Mouse (Mus musculus): ENCODE measurements around the gene Kcnb1. TPM values are rescaled to one million over a fixed set of nuclear protein-coding genes. Genes with fewer than 3 reads are reported as not detected.

Kcnb1 gene
- polyA plus RNA-seq (2016; fragmentation: Nextera tagmentation; extraction: Ambion mirVana) = 1.2 and 1.3 TPM in 2 replicates

DNA sequence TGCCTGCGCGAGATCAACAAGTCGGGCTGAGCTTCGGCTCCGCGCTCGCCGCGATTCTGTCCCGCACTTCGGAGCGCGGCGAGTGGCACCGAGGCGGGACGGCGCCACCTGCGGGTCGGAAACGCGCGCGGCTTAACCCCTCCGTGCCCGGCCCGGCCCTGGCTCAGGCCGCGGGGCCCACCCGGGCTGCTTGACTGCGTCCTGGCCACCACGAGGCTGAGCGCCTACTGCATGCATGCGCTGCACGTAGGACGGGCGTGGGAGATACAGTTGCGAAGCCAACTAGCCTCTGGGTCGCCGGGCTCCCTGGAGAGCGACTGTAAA is at the start of gene Kcnb1:
Gene Kcnb1, minus strand, starts transcription at position 80 of the 324 bp plus-strand sequence.
- peaks cover 22% of the 10 kb centered on the region for H3K4me1 ChIP-seq
- H3K27me3 ChIP-seq (replicated peaks) = peaks cover 41% of the 10 kb centered on the region
- peak within 1 kb of the TSS; percentile 53 for H3K9ac ChIP-seq
- H3K4me3 ChIP-seq = peak within 1 kb of the TSS; percentile 53
- under 1% methylated on average over 40 of the region's 41 CpGs for WGBS
- H3K36me3 ChIP-seq = no peaks in the 10 kb centered on the region
- no peaks in the 10 kb centered on the region for H3K9me3 ChIP-seq
- no peak within 1 kb of the TSS for H3K27ac ChIP-seq
- ATAC-seq (ENCODE audit: low FRiP score, low read depth) = peak; percentile 66
- H3K4me2 ChIP-seq (replicated peaks) = peak within 1 kb of the TSS; percentile 82

DNA sequence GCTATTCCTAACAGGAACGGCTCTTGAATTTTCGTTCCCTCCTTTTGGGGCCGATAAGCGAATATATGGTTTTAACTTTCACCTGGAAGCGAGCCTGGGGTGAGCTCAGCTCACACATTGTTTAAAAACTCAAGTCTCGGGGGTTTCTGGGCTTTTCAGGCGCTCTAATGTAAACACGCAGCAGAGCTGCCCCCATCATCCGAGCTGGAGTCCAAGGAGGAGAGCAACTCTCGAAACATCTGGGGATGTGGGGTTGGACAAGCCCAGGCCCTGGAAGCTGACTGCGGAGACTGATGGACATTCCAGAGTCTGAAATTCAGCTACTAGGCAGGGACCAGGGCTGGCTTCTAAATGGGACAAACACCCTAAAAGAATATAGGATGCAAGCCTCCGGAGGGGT is 49.3 kb upstream of the Kcnb1 start:
- Histone ChIP-seq H3K9ac (no peak overlapping the region), H3K27ac (no peak overlapping the region), H3K9me3 (no peaks in the 10 kb centered on the region), H3K4me1 (peaks cover 11% of the 10 kb centered on the region), H3K4me2 (replicated peaks) (peak overlapping the region; percentile 90), H3K27me3 (replicated peaks) (peaks cover 16% of the 10 kb centered on the region; the same call in 1 of the 2 replicates), H3K4me3 (no peak overlapping the region), H3K36me3 (no peaks in the 10 kb centered on the region)
- 26% methylated on average over 12 of the region's 12 CpGs for WGBS
- ATAC-seq (ENCODE audit: low FRiP score, low read depth) = no peak

- no peak overlapping the region for H3K9ac ChIP-seq
- ATAC-seq (ENCODE audit: low FRiP score, low read depth) = no peak
- WGBS = 83% methylated on average over 9 of the region's 9 CpGs
Measured at GRCm38 (mm10) chr2:167237224-167237623, 47.3 kb upstream of the Kcnb1 start.

GRCm38 (mm10) chr2:167236174-167236573 is 46.2 kb upstream of the Kcnb1 start:
- no peaks in the 10 kb centered on the region for H3K9me3 ChIP-seq
- no peak overlapping the region for H3K4me2 ChIP-seq (replicated peaks)
- no peaks in the 10 kb centered on the region for H3K36me3 ChIP-seq
- H3K4me3 ChIP-seq = no peak overlapping the region
- WGBS = 94% methylated on average over 4 of the region's 4 CpGs
- H3K27ac ChIP-seq = no peak overlapping the region
- H3K9ac ChIP-seq = no peak overlapping the region
- no peak for ATAC-seq (ENCODE audit: low FRiP score, low read depth)
- H3K27me3 ChIP-seq (replicated peaks) = peaks cover 16% of the 10 kb centered on the region; the same call in 1 of the 2 replicates
- H3K4me1 ChIP-seq = peaks cover 11% of the 10 kb centered on the region

More at GRCm38 (mm10) chr2:167237224-167237623, 47.3 kb upstream of the Kcnb1 start:
- no peaks in the 10 kb centered on the region for H3K36me3 ChIP-seq
- no peak overlapping the region for H3K4me2 ChIP-seq (replicated peaks)
- H3K9me3 ChIP-seq = no peaks in the 10 kb centered on the region
- peaks cover 11% of the 10 kb centered on the region for H3K4me1 ChIP-seq
- H3K27ac ChIP-seq = no peak overlapping the region
- peaks cover 16% of the 10 kb centered on the region; the same call in 1 of the 2 replicates for H3K27me3 ChIP-seq (replicated peaks)
- H3K4me3 ChIP-seq = no peak overlapping the region

DNA sequence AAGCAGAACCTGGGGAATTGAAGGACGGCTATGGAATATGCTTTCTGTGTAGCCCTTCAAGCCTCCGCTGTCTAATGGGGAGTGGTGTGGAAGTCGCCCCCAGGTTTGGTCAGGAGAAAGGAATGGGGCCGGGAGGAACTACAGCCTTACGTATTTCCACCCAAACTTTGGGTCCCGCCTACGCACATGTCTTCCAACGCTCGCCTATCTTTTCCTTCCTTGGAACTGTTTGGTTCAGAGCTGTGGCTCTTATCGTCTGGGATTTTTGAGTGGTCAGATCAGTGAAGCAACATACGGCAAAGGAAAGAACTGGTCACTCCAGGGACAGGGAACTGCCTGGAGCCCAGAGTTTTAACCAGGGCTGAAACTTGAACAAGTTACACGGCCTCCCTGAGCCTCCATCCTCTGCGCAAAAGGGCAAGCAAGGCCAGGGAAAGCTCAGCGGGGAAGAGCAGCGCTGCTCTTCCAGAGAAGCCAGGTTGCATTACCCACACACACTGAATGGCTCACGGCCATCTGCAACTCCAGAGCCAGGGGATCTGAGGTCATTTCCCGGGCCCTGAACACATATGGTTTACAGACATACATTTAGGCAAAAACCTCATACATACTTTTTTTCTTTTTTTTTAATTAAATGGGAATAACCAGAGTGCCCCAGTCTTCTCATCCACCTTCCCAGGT is 45.5 kb upstream of the Kcnb1 start:
- Histone ChIP-seq H3K27me3 (replicated peaks) (peaks cover 10% of the 10 kb centered on the region; the same call in 1 of the 2 replicates), H3K9ac (no peak overlapping the region), H3K36me3 (no peaks in the 10 kb centered on the region), H3K4me3 (no peak overlapping the region), H3K4me1 (peaks cover 8% of the 10 kb centered on the region), H3K4me2 (replicated peaks) (no peak overlapping the region), H3K27ac (no peak overlapping the region), H3K9me3 (no peaks in the 10 kb centered on the region)
- ATAC-seq (ENCODE audit: low FRiP score, low read depth) = no peak
- WGBS = 74% methylated on average over 17 of the region's 17 CpGs

GRCm38 (mm10) chr2:167233771-167234170 is 43.8 kb upstream of the Kcnb1 start:
- no peak overlapping the region for H3K9ac ChIP-seq
- no peak for ATAC-seq (ENCODE audit: low FRiP score, low read depth)
- no peaks in the 10 kb centered on the region for H3K36me3 ChIP-seq
- no peaks in the 10 kb centered on the region for H3K9me3 ChIP-seq
- H3K27ac ChIP-seq = no peak overlapping the region
- WGBS = 52% methylated on average over 14 of the region's 14 CpGs
- no peak overlapping the region for H3K4me2 ChIP-seq (replicated peaks)
- no peaks in the 10 kb centered on the region for H3K27me3 ChIP-seq (replicated peaks)
- H3K4me1 ChIP-seq = no peaks in the 10 kb centered on the region; the same call in 1 of the 2 replicates
- no peak overlapping the region for H3K4me3 ChIP-seq

GRCm38 (mm10) chr2:167233009-167233335 is 43.0 kb upstream of the Kcnb1 start:
- Histone ChIP-seq H3K9ac (no peak overlapping the region), H3K4me2 (replicated peaks) (no peak overlapping the region), H3K27ac (no peak overlapping the region), H3K4me3 (no peak overlapping the region), H3K4me1 (no peaks in the 10 kb centered on the region; the same call in 1 of the 2 replicates), H3K9me3 (no peaks in the 10 kb centered on the region), H3K27me3 (replicated peaks) (no peaks in the 10 kb centered on the region), H3K36me3 (no peaks in the 10 kb centered on the region)
- no peak for ATAC-seq (ENCODE audit: low FRiP score, low read depth)
- 70% methylated on average over 5 of the region's 5 CpGs for WGBS

DNA sequence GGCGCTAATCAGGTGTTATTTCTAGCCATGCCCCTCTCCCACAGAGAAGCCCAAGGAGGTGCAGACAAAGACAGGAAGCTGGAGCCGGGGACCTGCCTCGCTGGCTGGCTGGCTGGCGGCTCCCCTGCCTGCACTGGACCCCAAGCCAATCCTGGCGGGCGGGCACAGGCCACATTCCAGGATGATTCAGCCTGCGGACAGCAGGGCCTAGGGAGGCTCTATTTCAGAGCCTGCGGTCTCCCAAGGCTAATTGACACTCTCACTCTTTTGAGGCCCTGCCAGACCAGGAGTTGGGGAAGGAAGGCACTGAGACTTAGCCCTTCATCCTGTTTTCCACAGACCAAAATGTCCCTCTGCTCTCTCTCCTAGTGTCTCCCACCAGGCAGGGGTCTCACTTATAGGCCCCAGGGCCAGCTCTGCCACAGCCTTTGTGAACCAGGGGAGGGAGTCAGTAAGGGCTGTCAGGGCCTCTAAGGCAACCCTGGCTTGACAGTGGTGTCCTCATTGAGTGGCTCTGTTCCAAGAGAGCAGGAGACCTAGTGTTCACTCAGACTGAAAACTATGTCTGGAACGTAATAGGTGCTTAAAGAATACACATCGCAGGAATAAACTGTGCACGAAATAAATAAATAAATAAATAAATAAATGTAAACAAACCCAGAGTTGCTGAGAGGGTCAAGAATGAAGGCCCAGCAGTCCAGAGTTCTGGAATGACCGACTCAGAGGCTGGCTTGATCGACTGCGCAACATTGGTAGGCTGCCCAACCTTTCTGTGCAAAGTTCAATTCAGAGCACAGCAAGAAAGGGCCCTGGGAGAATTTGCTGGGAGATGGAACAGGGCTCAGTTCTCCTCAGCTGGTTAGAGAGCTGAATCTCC is 42.4 kb upstream of the Kcnb1 start:
- no peaks in the 10 kb centered on the region for H3K9me3 ChIP-seq
- no peaks in the 10 kb centered on the region for H3K36me3 ChIP-seq
- H3K9ac ChIP-seq = no peak overlapping the region
- H3K4me2 ChIP-seq (replicated peaks) = no peak overlapping the region
- H3K4me1 ChIP-seq = no peaks in the 10 kb centered on the region; the same call in 1 of the 2 replicates
- H3K27ac ChIP-seq = no peak overlapping the region
- WGBS = 54% methylated on average over 14 of the region's 14 CpGs
- no peak overlapping the region for H3K4me3 ChIP-seq
- no peaks in the 10 kb centered on the region for H3K27me3 ChIP-seq (replicated peaks)
- ATAC-seq (ENCODE audit: low FRiP score, low read depth) = no peak

- Histone ChIP-seq H3K36me3 (no peaks in the 10 kb centered on the region), H3K9me3 (no peaks in the 10 kb centered on the region), H3K9ac (no peak overlapping the region), H3K4me1 (no peaks in the 10 kb centered on the region; the same call in 1 of the 2 replicates), H3K27ac (no peak overlapping the region), H3K27me3 (replicated peaks) (no peaks in the 10 kb centered on the region), H3K4me2 (replicated peaks) (peak overlapping the region; percentile 45), H3K4me3 (0 out of 2 replicates have a peak overlapping the region, but pooled peaks have one; percentile 5)
- 12% methylated on average over 15 of the region's 15 CpGs for WGBS
- ATAC-seq (ENCODE audit: low FRiP score, low read depth) = no peak
Measured at GRCm38 (mm10) chr2:167230554-167230953, 40.6 kb upstream of the Kcnb1 start.

GRCm38 (mm10) chr2:167224937-167225336 is 35.0 kb upstream of the Kcnb1 start:
- Histone ChIP-seq H3K4me3 (no peak overlapping the region), H3K27ac (no peak overlapping the region), H3K9me3 (no peaks in the 10 kb centered on the region), H3K9ac (no peak overlapping the region), H3K27me3 (replicated peaks) (no peaks in the 10 kb centered on the region), H3K36me3 (no peaks in the 10 kb centered on the region), H3K4me1 (no peaks in the 10 kb centered on the region), H3K4me2 (replicated peaks) (no peak overlapping the region)
- no peak for ATAC-seq (ENCODE audit: low FRiP score, low read depth)
- 74% methylated on average over 7 of the region's 7 CpGs for WGBS

DNA sequence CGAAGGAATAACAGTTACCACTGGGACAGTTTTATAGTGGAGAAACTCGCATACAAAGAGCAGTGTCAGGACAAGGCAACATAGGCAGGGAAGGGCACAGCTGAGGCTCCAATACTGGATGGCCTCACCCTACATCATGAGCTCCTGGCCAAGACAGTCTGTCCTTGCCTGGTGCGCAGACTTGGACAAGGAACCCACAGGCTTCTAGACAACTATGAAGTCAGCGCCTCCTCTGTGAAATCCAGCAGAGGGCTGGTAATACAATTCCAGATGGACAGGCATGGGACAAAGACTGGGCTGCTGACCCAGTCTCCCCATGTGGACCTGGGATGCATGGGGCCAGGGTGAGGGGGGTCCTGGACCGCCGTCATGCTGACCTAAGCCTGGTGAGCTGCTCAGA is 34.2 kb upstream of the Kcnb1 start:
- Histone ChIP-seq H3K9me3 (no peaks in the 10 kb centered on the region), H3K4me3 (no peak overlapping the region), H3K27ac (no peak overlapping the region), H3K27me3 (replicated peaks) (no peaks in the 10 kb centered on the region), H3K9ac (no peak overlapping the region), H3K4me2 (replicated peaks) (no peak overlapping the region), H3K36me3 (no peaks in the 10 kb centered on the region), H3K4me1 (no peaks in the 10 kb centered on the region)
- no peak for ATAC-seq (ENCODE audit: low FRiP score, low read depth)
- WGBS = 95% methylated on average over 6 of the region's 6 CpGs

DNA sequence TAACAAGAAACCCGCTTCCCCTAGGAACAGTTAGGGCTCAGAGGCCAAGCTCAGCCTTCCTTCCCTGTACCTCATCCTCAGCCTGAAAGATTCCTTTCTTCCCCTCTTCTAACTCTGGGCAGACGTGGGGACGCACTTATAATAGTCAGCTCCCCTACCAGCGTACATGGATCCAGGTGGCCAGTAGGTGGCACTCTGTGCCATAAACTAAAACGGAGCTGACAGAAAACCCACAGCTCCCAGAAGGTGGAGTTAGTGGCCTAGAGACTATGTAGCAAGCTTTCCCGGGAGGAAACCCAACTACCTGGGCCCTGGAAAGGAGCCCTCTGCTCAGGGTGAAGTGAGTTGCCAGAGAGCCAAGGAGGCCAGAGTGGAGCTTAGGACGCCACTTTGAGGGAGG is 32.2 kb upstream of the Kcnb1 start:
- Histone ChIP-seq H3K36me3 (no peaks in the 10 kb centered on the region), H3K27ac (no peak overlapping the region), H3K4me3 (no peak overlapping the region), H3K9ac (no peak overlapping the region), H3K27me3 (replicated peaks) (no peaks in the 10 kb centered on the region), H3K4me1 (no peaks in the 10 kb centered on the region), H3K9me3 (no peaks in the 10 kb centered on the region), H3K4me2 (replicated peaks) (no peak overlapping the region)
- 30% methylated on average over 7 of the region's 7 CpGs for WGBS
- ATAC-seq (ENCODE audit: low FRiP score, low read depth) = no peak

Data from neural tube, embryonic 12.5 days (tissue).